Mouse (Mus musculus) ES-Bruce4 (cell line): ENCODE measurements around the gene Lmo1.

Experiments
- CTCF ChIP-seq: IDR thresholded peaks from one replicate; pipeline ENCODE4 v1.8.1; 2011; ENCODE audit warnings: low read depth, low read length
- EP300 ChIP-seq: IDR thresholded peaks from 2 replicates; pipeline ENCODE4 v1.6.1; 2011; ENCODE audit warnings: low read depth, low read length; ENCODE audit not compliant: insufficient read depth

- TF ChIP-seq EP300 (no peak), CTCF (no peak)
These were observed 70.1 kb downstream of the Lmo1 start for GRCm38 (mm10) chr7:109104894-109105293.
